ENCODE assay signal across 25 mouse cellular contexts in genomic region chr11:106544133-106544532, GRCm38 (mm10). TPM values are rescaled to one million over a fixed set of nuclear protein-coding genes. Genes with fewer than 3 reads are reported as not detected.
DNase-seq lines count a peak whose midpoint lies in the region; ATAC-seq and TF ChIP-seq lines count a peak whose summit lies in the region.
"Had no signal": no experiment of that assay in that cellular context is flagged by ENCODE, and none has a peak within 500 bp of the region (broad histone marks: within the 10 kb centered on the region; RNA-seq: fewer than 3 reads in every experiment).

No protein-coding gene starts in this region.

- H3K4me3 ChIP-seq in hindbrain, embryonic 15.5 days = no peak overlapping the region
- no peak overlapping the region for H3K4me3 ChIP-seq in hindbrain, embryonic 11.5 days (ENCODE audit: low read depth, low read length)
- no peak overlapping the region for H3K4me3 ChIP-seq in thymus, adult 2 months (ENCODE audit: control insufficient read depth, insufficient read depth, low read length)
- H3K4me3 ChIP-seq in neural tube, embryonic 15.5 days (replicated peaks) = no peak overlapping the region
- H3K4me3 ChIP-seq: embryonic facial prominence, embryonic 12.5 days; layer of hippocampus, adult 2 months; limb, embryonic 15.5 days; lung, embryonic 15.5 days; megakaryocyte, embryonic 14.5 days had no signal

- H3K4me1 ChIP-seq in hindbrain, embryonic 15.5 days (replicated peaks) = 0 out of 2 replicates have a peak, but pooled peaks cover 4% of the 10 kb centered on the region
- H3K4me1 ChIP-seq in hindbrain, embryonic 11.5 days (replicated peaks; ENCODE audit: control insufficient read depth, insufficient read depth, low read length) = no peaks in the 10 kb centered on the region
- H3K4me1 ChIP-seq in thymus, adult 2 months (replicated peaks; ENCODE audit: control insufficient read depth, insufficient read depth, low read length) = peaks cover 54% of the 10 kb centered on the region
- peaks cover 14% of the 10 kb centered on the region for H3K4me1 ChIP-seq in neural tube, embryonic 15.5 days
- H3K4me1 ChIP-seq: embryonic facial prominence, embryonic 12.5 days; lung, embryonic 15.5 days had no signal

- H3K27ac ChIP-seq in hindbrain, embryonic 15.5 days (replicated peaks) = 0 out of 2 replicates have a peak overlapping the region, but pooled peaks have one; percentile 16
- no peak overlapping the region for H3K27ac ChIP-seq in hindbrain, embryonic 11.5 days (ENCODE audit: low read depth, low read length)
- H3K27ac ChIP-seq in thymus, adult 2 months (ENCODE audit: control insufficient read depth, insufficient read depth, low read length) = no peak overlapping the region
- peak overlapping the region; percentile 25 for H3K27ac ChIP-seq in neural tube, embryonic 15.5 days (replicated peaks)
- H3K27ac ChIP-seq: embryonic facial prominence, embryonic 12.5 days; layer of hippocampus, adult 2 months; limb, embryonic 15.5 days; liver, embryonic 14.5 days; lung, embryonic 15.5 days had no signal

- 70% methylated on average over 11 of the region's 11 CpGs for WGBS in hindbrain, embryonic 15.5 days
- 87% methylated on average over 11 of the region's 11 CpGs for WGBS in hindbrain, embryonic 11.5 days
- WGBS in thymus, adult 2 months = 19% methylated on average over 11 of the region's 11 CpGs
- 57% methylated on average over 11 of the region's 11 CpGs for WGBS in neural tube, embryonic 15.5 days

- no peak overlapping the region for H3K9ac ChIP-seq in hindbrain, embryonic 15.5 days
- no peak overlapping the region for H3K9ac ChIP-seq in hindbrain, embryonic 11.5 days (ENCODE audit: low read depth, low read length)
- no peak overlapping the region for H3K9ac ChIP-seq in neural tube, embryonic 15.5 days (replicated peaks)
- H3K9ac ChIP-seq: embryonic facial prominence, embryonic 12.5 days; forebrain, postnatal 0 days; limb, embryonic 15.5 days; liver, embryonic 14.5 days; lung, embryonic 15.5 days had no signal

- intact Hi-C loops in heart, postnatal 36 days (cut with DNase I) = no loop called here

- H3K9me3 ChIP-seq in hindbrain, embryonic 15.5 days = no peaks in the 10 kb centered on the region
- no peaks in the 10 kb centered on the region for H3K9me3 ChIP-seq in hindbrain, embryonic 11.5 days (ENCODE audit: control insufficient read depth, low read length)
- no peaks in the 10 kb centered on the region for H3K9me3 ChIP-seq in neural tube, embryonic 15.5 days (replicated peaks)
- H3K9me3 ChIP-seq: embryonic facial prominence, embryonic 12.5 days; limb, embryonic 15.5 days; lung, embryonic 15.5 days; megakaryocyte, embryonic 14.5 days had no signal

- H3K27me3 ChIP-seq in hindbrain, embryonic 15.5 days = no peaks in the 10 kb centered on the region
- no peaks in the 10 kb centered on the region for H3K27me3 ChIP-seq in hindbrain, embryonic 11.5 days (ENCODE audit: control insufficient read depth, insufficient read depth, low read length)
- H3K27me3 ChIP-seq in thymus, adult 2 months (ENCODE audit: control insufficient read depth, insufficient read depth, low read length) = no peaks in the 10 kb centered on the region
- no peaks in the 10 kb centered on the region for H3K27me3 ChIP-seq in neural tube, embryonic 15.5 days (replicated peaks)
- H3K27me3 ChIP-seq: embryonic facial prominence, embryonic 12.5 days; limb, embryonic 15.5 days; lung, embryonic 15.5 days; megakaryocyte, embryonic 14.5 days had no signal

- H3K36me3 ChIP-seq in hindbrain, embryonic 15.5 days = peaks cover 22% of the 10 kb centered on the region
- H3K36me3 ChIP-seq in hindbrain, embryonic 11.5 days (ENCODE audit: control insufficient read depth, insufficient read depth, low read length) = no peaks in the 10 kb centered on the region
- no peaks in the 10 kb centered on the region; the same call in 1 of the 2 replicates for H3K36me3 ChIP-seq in thymus, adult 2 months (ENCODE audit: control insufficient read depth, insufficient read depth, low read length)
- H3K36me3 ChIP-seq in neural tube, embryonic 15.5 days = peaks cover 27% of the 10 kb centered on the region

- no peak for ATAC-seq in hindbrain, embryonic 15.5 days (ENCODE audit: low FRiP score, low read depth)
- ATAC-seq in hindbrain, embryonic 11.5 days (ENCODE audit: low FRiP score) = no peak
- ATAC-seq in neural tube, embryonic 15.5 days (ENCODE audit: low FRiP score) = no peak
- ATAC-seq: forebrain, postnatal 0 days; intestine, postnatal 0 days; midbrain, embryonic 16.5 days had no signal

- no peak overlapping the region for H3K4me2 ChIP-seq in hindbrain, embryonic 15.5 days
- no peak overlapping the region for H3K4me2 ChIP-seq in hindbrain, embryonic 11.5 days (replicated peaks; ENCODE audit: low read depth, low read length)
- H3K4me2 ChIP-seq in neural tube, embryonic 15.5 days = no peak overlapping the region
- H3K4me2 ChIP-seq: embryonic facial prominence, embryonic 12.5 days; heart, embryonic 11.5 days; limb, embryonic 15.5 days; lung, embryonic 15.5 days had no signal

- no peak for TF ChIP-seq POLR2A in thymus, adult 2 months (IDR thresholded peaks at IDR 0.05; ENCODE audit: control insufficient read depth, extremely low read depth, insufficient read depth, low read length, poor library complexity)

- no peak for TF ChIP-seq CTCF in thymus, adult 2 months (IDR thresholded peaks at IDR 0.05; ENCODE audit: borderline replicate concordance, control insufficient read depth, extremely low read depth, insufficient read depth, low read length, poor library complexity)

- no peak for DNase-seq in hindbrain, embryonic 11.5 days (ENCODE audit: low spot score)
- peak; percentile 31 for DNase-seq in thymus, adult 2 months
- no peak for DNase-seq in thymus, adult 18-20 months
- DNase-seq in thymus, postnatal 4 days = peak; percentile 49
- no peak for DNase-seq in adrenal gland, postnatal 10 days
- DNase-seq in heart, postnatal 36 days = no peak
- DNase-seq: adrenal gland, postnatal 14 days; cerebellum, adult 9-10 months; forebrain, postnatal 0 days; gastrocnemius, postnatal 14 days; kidney, postnatal 25 days; layer of hippocampus, postnatal 36 days; retina, postnatal 1 day; right cerebral cortex, postnatal 25 days had no signal

RNA-seq across cellular contexts. Expression of gene Ern1, which starts 56.5 kb away (rescaled TPM):
- 4.9 and 5.0 TPM in 2 replicates for polyA plus RNA-seq in hindbrain, embryonic 15.5 days (2015; fragmentation: Nextera tagmentation; extraction: Ambion mirVana)
- polyA plus RNA-seq in hindbrain, embryonic 11.5 days (2014; fragmentation: Nextera tagmentation; extraction: Ambion mirVana) = 5.5 and 6.2 TPM in 2 replicates
- 18.1 and 21.9 TPM in 2 replicates for polyA plus RNA-seq in thymus, adult 2 months (2012; rRNA removed)
- 4.1 and 6.5 TPM in 2 replicates for polyA plus RNA-seq in neural tube, embryonic 15.5 days (2015; fragmentation: Nextera tagmentation; extraction: Ambion mirVana)
- 10 to 100 TPM; 54.8 to 63.0 TPM for total RNA-seq in adrenal gland, postnatal 10 days (2021)
- 10 to 100 TPM; 10.2 to 12.9 TPM for total RNA-seq in heart, postnatal 36 days (2021)

Comparison
In these comparisons a context has a peak if more than half of its experiments do, and no peak if none do; other contexts are left out.
1. H3K27ac ChIP-seq: peak in hindbrain, embryonic 15.5 days (single experiment) and neural tube, embryonic 15.5 days (single experiment); none in hindbrain, embryonic 11.5 days (single experiment) and thymus, adult 2 months (single experiment).
2. DNase-seq: peak in thymus, adult 2 months (single experiment) and thymus, postnatal 4 days (single experiment); none in hindbrain, embryonic 11.5 days (single experiment), thymus, adult 18-20 months (0 of 2), adrenal gland, postnatal 10 days (single experiment) and heart, postnatal 36 days (0 of 2).